Mouse (Mus musculus) splenic B cell, adult 2 months (primary cell): ENCODE measurements around the gene Klhl32.

Experiments used
- DNase-seq: peaks from one replicate; pipeline ENCODE4 v3.0.0-alpha.2; 2011; ENCODE audit warnings: low read depth, low spot score
- H3K27me3 ChIP-seq: 2 replicates; pipeline ENCODE4 v1.6.1; 2012; ENCODE audit warnings: mild to moderate bottlenecking, low read length, moderate library complexity, mixed read lengths; ENCODE audit not compliant: control insufficient read depth, poor library complexity, insufficient read depth, severe bottlenecking
- H3K36me3 ChIP-seq: 2 replicates; pipeline ENCODE4 v1.6.1; 2012; ENCODE audit warnings: mild to moderate bottlenecking, low read length, moderate library complexity, mixed read lengths; ENCODE audit not compliant: control insufficient read depth, poor library complexity, insufficient read depth, severe bottlenecking

The Klhl32 gene

GRCm38 (mm10) chr4:24808316-24808715 is 42.6 kb downstream of the Klhl32 start:
- H3K27me3 ChIP-seq, result no peaks in the 10 kb centered on the region
- H3K36me3 ChIP-seq, result no peaks in the 10 kb centered on the region
- DNase-seq, result no peak

- H3K27me3 ChIP-seq, result no peaks in the 10 kb centered on the region
- no peaks in the 10 kb centered on the region for H3K36me3 ChIP-seq
- DNase-seq, result no peak
Observed at GRCm38 (mm10) chr4:24801881-24802280, 49.0 kb downstream of the Klhl32 start.

GRCm38 (mm10) chr4:24801343-24801742 is 49.6 kb downstream of the Klhl32 start:
- Histone ChIP-seq H3K36me3 (no peaks in the 10 kb centered on the region), H3K27me3 (no peaks in the 10 kb centered on the region)
- no peak for DNase-seq

GRCm38 (mm10) chr4:24800345-24800936 is 50.5 kb downstream of the Klhl32 start:
- no peak for DNase-seq
- H3K36me3 ChIP-seq, result no peaks in the 10 kb centered on the region
- H3K27me3 ChIP-seq, result no peaks in the 10 kb centered on the region

DNA sequence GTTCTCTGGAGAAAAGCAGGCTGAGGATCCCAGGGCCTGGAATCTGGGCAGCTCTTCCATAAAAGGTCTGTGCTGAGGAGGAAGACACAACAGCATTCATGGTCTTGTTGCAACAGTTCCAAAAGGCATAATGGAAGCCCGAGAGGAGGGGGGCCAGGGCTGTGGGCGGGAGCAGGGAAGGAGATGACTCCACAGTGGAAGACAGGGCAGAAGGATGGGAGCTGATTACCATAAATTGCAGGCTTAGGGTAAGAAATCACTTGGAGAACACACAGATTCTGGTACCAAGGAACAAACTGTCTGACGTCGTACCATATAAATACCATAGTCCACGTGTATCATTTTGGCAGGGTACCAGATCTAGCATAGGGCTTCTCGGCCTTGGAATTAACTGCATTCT is 51.9 kb downstream of the Klhl32 start:
- H3K27me3 ChIP-seq, result no peaks in the 10 kb centered on the region
- no peak for DNase-seq
- H3K36me3 ChIP-seq, result no peaks in the 10 kb centered on the region

DNA sequence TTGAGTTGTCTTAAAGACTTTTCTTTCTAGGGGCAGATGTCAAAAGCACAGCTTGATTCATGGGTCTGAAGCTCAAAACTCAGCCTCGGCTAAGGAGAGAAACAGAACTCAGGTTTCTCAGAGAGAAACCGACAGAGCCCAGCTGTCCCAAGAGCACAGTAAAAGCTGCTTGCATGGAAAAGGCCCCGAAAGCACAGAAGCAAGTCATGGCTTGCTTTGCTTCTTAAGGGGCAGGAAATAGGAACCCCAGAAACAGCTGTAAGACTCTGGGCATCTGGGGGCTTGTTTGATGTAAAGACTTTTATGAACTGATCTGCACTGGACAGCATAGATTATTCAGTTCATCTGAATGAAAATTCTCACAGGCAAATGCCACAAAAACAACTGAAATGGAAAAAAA is 53.1 kb downstream of the Klhl32 start:
- Histone ChIP-seq H3K27me3 (no peaks in the 10 kb centered on the region), H3K36me3 (no peaks in the 10 kb centered on the region)
- DNase-seq, result no peak

DNA sequence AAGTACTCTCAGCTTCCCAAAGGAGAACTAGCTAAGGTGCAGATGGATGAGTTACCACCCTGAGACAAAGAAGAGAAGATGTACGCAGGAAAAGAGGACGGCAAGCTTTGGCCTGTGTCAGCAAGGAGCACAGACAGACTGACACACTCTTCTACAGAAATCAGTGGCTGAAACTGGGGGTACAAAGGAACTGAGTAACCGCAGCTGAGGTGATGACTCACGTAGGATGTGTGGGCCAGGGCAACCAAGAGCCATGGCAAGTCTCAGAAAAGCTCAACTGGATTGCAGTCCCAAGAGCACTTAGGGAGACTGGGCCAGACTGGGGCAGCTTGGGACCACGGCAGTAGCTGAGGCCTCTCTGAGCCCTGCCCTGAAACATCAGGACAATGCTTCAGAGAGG is 53.6 kb downstream of the Klhl32 start:
- Histone ChIP-seq H3K27me3 (no peaks in the 10 kb centered on the region), H3K36me3 (no peaks in the 10 kb centered on the region)
- DNase-seq, result no peak

GRCm38 (mm10) chr4:24796229-24796628 is 54.7 kb downstream of the Klhl32 start:
- Histone ChIP-seq H3K27me3 (no peaks in the 10 kb centered on the region), H3K36me3 (no peaks in the 10 kb centered on the region)
- no peak for DNase-seq

GRCm38 (mm10) chr4:24795180-24795579 is 55.7 kb downstream of the Klhl32 start:
- H3K36me3 ChIP-seq, result no peaks in the 10 kb centered on the region
- no peak for DNase-seq
- H3K27me3 ChIP-seq, result no peaks in the 10 kb centered on the region

GRCm38 (mm10) chr4:24793726-24794345 is 57.1 kb downstream of the Klhl32 start:
- Histone ChIP-seq H3K36me3 (no peaks in the 10 kb centered on the region), H3K27me3 (no peaks in the 10 kb centered on the region)
- no peak for DNase-seq

DNA sequence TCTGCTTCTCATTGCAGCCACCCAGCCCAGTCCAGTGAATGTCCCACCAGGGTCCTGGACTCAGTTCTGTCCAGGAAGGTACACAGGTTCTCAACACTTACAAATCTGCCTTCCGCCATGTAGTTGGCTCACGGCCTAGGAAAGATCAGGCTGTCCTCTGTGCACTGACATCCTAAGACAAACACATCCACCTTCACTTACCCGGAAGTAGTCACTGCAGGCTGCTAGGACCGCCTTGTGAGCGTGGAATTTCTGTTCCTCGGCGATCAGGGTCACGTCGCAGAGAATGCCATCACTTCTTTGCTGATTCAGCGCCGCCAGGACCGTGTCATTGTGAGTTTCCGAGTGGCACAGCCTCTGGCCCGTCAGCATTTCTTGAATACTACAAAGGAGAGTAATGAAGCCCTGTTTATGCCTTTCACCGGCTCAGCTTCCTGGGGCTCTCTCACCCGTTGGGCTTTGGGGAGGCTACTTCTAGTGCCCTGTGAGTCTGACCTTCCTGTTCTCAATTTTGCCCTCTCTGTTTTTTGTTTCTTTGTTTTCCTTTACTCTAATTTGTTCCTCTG is 58.4 kb downstream of the Klhl32 start:
- H3K36me3 ChIP-seq, result no peaks in the 10 kb centered on the region
- H3K27me3 ChIP-seq, result no peaks in the 10 kb centered on the region
- DNase-seq, result no peak

- H3K36me3 ChIP-seq, result no peaks in the 10 kb centered on the region
- DNase-seq, result no peak
- no peaks in the 10 kb centered on the region for H3K27me3 ChIP-seq
Observed at GRCm38 (mm10) chr4:24789331-24789730, 61.6 kb downstream of the Klhl32 start.

- DNase-seq, result no peak
- H3K36me3 ChIP-seq, result no peaks in the 10 kb centered on the region
Observed at GRCm38 (mm10) chr4:24785757-24786532, 65.0 kb downstream of the Klhl32 start.

GRCm38 (mm10) chr4:24765919-24766318 is 85.0 kb downstream of the Klhl32 start:
- DNase-seq, result no peak
- H3K36me3 ChIP-seq, result no peaks in the 10 kb centered on the region
- no peaks in the 10 kb centered on the region for H3K27me3 ChIP-seq

More at GRCm38 (mm10) chr4:24785757-24786532, 65.0 kb downstream of the Klhl32 start:
- no peaks in the 10 kb centered on the region for H3K27me3 ChIP-seq

GRCm38 (mm10) chr4:24765469-24765868 is 85.5 kb downstream of the Klhl32 start:
- no peak for DNase-seq
- H3K36me3 ChIP-seq, result no peaks in the 10 kb centered on the region

More at GRCm38 (mm10) chr4:24765469-24765868, 85.5 kb downstream of the Klhl32 start:
- no peaks in the 10 kb centered on the region for H3K27me3 ChIP-seq
